Mouse (Mus musculus) cerebellum, adult 9-11 months (tissue): ENCODE measurements around the gene Ripply2.

Experiments
- DNase-seq: peaks from one replicate; pipeline ENCODE4 v3.0.0; 2022

Ripply2 gene

DNA sequence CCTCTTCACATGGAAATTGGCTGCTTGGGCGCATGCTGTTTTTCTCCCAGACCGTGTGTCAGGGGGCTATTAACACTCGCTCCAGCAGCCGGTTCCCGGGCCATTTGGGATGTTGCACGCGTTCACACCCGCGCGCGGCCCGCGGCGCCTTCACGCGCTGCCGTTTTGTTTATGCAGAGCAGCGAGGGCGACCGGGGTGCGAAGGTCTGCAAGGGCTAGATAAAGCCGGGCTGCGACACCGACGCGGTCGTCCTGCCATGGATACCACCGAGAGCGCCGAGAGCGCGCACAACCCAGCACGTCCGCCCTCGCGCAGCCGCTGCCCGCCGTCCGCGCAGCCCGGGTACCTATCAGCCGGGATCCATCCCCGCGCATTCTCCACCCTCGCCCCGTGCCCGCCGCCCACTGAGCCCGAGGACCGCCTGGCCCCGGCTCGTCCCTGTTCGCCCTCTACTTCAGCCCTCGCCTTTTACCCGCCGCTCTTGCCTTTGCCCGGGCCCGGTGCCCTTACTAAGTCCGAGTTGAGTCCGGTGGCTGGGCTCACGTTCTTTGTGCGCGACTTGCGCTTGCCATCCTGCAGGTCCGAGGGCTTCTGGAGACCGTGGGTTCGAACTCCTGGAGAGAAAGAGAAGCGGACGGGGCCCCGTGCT, at the start of gene Ripply2:
Gene Ripply2, plus strand, starts transcription at position 250 of the 650 bp plus-strand sequence.
- DNase-seq, result peak; percentile 77

DNA sequence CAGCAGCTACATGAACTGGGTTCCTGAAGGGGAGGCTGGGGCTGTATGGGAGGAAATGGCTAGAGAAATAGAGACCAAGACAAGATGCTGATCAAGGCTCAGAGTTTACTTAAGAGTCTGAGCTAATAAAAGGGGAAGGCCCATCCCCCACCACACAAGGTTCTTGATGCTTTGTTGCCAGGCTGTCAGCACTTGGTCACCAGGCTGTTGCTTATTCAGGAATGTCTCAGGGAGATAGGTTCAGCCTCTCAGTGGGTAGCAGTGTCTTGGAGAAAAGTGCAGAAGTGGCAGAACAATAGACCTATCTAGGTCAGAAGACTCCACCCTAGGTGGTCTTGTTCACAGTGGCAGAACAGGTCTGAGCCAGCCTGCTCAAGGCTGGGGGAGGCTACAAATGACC, 42.9 kb upstream of the Ripply2 start:
- peak; percentile 47 for DNase-seq

DNA sequence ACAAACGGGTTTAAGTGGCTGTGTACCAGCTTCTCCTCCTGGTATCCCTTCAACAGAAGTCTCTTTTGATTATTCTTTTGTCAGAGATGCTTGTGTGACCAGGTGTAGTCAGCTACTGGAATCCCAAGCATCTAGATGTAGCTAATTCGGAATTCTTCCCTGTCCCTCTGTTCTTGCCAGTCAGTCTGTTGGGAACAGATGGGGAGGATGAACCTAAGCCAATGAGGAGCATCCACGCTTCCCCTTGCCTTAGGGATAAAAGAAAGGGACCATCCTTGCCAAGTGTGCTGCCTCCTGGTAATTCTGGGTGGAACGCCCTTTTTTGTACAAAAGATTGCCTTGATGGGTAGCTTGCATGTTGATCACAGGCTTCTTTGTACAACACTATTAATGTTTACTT, 41.8 kb upstream of the Ripply2 start:
- peak; percentile 93 for DNase-seq

DNA sequence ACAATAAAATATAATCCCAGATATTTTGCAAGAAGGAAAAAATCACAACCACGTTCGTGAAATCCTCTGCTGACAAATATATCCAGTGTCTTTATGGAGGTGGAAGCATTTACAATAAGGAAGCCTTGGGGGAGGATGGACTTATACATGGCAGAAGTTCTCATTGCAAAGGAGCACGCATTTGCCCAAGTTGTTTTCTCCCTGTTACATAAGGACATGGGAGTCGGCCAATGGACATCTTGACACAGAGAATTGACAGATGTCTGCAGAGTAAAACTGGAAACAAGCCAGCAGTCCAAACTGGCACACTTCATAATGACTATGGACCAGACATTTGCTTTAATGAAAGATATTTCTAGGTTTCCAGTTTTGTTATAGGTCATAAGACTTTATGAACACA, 38.4 kb upstream of the Ripply2 start:
- peak; percentile 92 for DNase-seq

DNA sequence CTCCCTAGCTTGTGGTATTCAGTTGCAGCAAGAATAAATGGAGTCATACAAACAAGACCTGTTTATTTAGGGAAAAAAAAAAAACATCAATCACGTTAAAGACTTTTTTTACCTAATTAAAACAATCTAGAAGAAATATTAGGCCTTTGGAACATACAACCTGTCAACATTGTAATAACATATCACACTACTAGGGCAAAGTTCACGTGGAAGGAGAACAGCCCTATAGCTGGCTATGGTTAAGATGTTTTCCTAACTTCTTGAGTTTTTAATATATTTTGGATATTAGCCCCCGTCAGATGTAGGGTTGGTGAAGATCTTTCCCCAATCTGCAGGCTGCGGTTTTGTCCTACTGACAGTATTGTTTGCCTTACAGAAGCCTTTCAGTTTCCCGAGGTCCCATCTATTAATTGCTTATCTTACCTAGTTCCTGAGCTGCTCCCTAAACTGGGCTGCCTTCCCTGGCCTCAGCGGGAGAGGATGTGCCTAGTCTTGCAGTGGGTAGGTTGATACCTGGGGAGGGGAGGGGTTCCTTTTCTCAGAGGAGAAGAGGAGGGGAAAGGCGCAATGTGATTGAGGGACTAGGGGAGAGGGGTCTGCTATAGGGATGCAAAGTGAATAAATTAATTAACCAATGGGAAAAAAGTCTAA, 37.0 kb upstream of the Ripply2 start:
- DNase-seq, result peak; percentile 66

DNA sequence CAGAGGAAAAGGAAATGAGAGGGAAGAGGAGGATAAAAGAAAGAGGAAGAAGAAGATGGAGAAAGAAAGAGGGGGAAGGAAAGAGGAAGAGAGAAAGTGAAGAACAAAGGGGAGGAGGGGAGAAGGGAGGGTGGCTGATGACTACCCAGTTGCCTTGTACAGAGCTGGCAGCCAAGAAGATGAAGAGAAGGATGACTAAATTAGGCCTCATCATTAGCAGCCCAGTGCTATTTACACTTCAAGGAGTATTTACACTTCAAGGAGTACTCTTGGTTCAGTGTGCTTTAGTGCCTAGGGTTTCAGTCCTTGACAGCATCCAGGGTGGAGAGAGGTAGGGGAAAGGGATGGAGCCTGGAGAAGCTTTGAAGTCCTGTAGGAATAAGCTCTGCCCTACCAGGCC, 35.3 kb upstream of the Ripply2 start:
- DNase-seq, result no peak

DNA sequence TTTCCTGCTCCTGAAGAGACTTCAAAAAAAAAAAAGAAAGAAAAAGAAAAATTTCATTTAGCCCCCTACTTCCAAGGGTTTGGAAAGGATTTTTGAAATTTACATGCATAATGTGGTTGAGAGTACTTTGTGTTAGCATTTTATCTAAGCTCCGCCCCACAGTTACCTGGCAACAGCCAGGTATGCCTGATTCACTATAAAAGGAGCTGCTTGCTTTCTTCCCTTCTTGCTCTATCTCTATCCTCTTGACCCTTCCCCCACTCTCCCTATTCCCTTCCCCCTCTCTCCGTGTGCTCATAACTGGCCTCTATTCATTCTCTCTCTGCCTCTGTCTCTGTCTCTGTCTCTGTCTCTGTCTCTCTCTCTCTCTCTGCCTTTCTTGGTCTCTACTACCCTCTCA, 34.4 kb upstream of the Ripply2 start:
- no peak for DNase-seq

DNA sequence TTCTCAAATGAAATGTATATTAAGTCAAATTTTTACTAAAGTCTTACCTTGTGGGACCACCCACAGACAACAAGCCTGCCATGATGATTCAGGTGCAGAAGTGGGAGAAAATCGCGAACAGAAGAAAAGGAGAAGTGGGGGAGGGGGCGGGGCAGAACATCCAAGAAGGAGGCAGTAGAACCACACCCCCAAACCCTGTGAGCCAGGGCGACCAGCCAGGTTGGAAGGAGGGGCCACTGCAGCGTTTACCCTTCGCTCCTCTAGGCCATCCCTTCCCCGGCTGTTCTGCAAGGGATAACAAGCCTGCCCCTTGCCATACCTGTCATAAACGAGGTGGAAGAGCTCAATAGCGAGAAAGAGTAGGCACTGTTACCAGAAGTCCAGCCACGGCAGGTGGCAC, 33.8 kb upstream of the Ripply2 start:
- DNase-seq, result no peak

DNA sequence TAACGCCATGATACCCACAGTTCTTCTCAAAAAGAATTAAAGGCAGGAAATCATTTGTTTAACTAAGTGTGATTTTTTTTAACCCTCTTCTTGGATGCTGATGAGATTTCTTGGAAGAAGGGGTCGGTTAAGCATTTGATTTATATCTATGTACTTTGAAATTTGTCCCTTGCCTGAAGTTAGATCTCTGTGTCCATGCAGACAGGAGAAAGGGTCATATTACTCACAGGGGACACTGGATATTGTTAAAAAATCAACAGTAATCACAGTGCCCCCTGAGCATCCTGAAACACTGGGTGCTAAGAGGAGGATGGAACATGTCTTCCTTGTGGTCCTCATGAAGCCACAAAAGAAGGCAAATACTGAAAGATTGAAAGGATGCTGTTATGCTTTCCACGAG, 30.8 kb upstream of the Ripply2 start:
- no peak for DNase-seq

DNA sequence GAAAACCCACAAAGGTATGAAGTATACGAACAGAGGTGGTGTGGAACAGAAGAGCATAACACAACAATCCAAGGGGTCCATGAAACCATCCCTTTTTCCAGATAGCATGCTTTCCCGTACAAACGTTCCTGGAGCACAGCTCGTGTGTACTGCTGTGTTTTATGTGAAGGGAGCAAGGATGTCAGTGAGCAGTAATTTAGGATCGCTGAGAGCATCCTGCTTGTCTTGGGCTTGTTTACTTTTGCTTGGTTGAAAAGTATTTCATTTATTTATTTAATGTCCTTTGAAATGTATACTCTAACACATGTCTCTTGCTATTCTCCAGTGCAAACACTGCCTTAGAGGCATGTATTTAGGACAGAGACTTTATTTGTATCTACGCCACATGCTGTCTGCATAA, 30.2 kb upstream of the Ripply2 start:
- DNase-seq, result no peak

DNA sequence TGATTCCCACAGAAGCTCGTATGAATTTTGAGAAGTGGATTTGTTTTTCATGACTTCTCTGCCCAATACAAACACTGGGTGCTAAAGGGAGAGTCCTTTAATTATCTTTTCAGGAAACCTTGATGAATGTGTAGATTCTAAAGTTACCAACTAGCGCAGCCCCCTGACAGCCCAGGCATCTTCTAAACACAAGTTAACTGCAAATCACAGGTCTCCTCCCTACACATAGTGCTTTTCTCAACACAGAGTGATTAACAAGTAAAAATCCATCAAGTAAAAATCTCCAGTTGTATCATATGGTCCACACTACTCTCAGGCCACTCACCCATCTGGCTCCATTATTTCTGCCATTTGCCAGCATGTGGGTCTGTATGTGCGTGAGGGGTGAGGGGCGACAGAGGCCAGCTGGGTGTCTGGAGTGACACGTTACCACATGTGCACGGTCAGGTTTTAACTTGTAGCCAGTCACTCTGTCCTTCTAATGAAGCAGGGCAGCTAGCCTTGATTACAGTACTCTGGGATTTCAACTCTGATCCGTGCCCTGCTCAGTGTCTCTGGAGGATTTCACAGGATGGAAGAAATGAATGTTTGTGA, 28.5 kb upstream of the Ripply2 start:
- no peak for DNase-seq

DNA sequence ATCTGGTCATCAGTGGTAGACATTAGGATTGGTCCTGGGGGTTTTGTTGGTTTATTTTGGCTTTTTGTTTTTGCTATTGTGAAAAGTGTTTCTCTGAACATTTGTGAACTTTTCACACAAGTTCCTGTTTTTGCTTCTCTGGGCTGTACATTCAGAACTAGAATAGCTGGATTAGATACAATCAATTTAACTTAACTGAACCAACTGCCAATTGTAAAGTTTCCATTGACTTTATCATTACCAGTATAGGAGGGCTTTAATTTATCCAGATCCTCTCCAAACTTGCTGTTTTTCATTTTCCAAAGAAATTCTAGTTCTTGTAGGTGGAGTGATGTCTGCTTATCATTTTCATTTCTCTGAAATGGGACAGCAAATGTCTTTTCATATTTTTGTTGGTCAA, 25.5 kb upstream of the Ripply2 start:
- DNase-seq, result no peak

DNA sequence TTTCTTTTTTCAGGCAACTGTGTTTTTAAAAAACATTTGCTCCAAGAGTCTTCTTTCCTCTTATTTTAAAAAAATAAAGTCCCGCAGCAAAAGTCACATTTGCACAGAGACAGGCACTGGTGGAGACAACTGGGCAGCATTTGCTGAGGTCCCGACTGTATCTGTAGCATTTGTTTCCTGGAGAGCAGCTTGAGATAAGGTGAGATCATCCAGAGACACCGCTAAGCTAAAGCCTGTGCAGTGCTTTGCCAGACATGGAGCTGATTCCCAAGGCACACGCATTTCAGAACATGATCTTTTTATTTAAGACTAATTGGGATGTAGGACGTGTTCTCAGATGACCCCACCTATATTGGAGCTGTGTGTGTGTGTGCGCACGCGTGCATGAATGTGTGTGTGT, 23.6 kb upstream of the Ripply2 start:
- DNase-seq, result no peak

DNA sequence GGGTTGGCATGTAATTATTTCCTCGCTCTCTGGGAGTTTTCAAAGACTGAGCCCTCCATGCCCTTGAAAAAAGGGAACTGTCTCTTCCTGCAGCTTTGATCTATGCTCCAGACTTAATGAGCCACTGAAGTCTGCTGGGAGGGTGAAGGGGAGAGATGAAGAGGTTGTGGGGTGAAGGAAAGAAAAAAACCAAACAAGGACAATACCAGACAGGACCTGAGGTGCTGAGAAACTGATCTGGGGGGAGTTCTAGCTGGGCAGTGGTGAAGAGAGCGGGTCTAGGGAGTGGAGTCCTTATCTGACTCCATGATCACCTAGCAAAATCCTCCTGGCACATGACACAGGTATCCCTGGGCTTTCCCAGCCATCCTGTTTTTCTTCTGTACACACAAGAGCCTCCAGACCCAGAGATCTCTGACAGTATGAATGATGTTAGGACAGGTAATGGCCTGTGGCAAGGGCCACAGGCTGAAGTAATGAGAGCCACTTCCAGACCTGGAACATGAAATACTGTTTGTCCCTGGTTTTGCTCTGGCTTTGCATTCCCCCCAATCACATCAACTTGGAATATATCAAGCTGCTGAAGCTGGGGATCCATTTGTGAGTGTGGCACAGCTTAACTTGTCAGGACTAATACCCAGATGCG, 18.2 kb upstream of the Ripply2 start:
- no peak for DNase-seq

DNA sequence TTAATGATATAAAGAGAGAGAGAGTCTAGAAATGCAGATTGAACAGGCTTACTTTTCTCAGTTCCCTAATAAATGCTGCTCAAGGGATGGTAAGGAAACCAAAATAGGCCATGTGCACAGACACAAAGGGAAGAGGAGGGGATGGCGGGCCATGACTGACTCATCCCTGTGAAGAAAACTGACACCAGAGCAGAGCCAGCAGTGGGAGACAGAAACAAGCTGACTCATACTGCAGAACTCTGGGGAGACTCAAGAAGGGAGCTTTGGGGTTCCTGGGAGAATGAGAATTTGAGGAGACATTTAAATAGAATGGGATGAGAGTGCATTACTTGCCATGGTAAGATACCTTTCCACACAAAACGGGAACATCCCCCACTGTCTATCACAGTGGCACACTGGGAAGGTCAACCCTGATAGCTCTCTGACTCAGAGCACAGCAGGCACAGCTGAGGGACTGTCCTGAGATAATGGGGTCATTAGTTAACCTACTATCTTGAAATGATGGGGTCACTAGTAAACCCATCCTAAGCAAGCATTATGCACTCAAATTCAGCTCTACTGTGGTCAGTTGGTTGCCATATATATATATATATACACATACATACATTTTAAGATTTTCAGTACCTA, 15.3 kb upstream of the Ripply2 start:
- no peak for DNase-seq

DNA sequence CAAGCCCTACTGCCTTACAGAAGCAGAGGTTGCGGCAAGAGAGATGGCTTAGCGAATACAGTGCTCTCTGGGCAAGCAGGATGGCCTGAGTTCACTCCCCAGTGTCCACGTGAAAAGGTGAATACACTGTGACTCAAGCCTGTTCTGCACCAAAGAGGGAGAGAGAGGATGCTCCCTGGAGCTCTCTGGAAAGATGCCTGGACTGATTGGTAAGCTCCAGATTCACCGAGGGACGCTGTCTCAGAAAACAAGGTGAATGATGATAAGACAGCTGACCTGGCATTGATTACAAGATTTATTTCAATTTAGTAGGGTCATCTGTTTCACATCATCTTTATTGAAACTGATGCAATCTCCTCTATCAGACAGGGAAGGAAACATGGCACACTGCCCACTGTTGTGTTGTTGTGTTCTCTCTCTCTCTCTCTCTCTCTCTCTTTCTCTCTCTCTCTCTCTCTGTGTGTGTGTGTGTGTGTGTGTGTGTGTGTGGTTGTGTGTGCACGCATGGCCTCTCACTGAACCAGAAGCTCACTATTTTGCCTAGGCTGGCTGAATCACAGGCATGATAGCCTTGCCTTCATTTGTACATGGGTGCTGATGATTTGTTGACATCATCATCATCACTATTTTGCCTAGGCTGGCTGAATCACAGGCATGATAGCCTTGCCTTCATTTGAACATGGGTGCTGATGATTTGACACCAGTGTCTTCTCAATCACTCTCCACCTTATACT, 10.5 kb upstream of the Ripply2 start:
- peak; percentile 57 for DNase-seq

DNA sequence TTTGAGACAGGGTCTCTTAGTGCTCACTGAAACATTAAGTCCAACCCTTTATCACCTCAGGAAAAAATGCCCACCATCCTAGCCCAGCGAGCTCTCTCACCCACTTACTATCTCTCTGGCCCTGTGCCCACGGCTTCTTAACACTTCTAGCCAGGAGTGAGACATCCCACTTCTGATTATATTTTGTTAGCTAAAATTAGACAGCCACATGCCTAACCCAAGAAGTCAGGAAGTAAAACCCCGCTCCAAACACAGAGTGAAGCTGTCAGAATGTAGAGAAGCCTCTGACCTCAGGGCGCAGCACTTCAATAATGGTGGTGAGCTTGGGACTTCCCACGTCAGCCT, 9.9 kb upstream of the Ripply2 start:
- no peak for DNase-seq

DNA sequence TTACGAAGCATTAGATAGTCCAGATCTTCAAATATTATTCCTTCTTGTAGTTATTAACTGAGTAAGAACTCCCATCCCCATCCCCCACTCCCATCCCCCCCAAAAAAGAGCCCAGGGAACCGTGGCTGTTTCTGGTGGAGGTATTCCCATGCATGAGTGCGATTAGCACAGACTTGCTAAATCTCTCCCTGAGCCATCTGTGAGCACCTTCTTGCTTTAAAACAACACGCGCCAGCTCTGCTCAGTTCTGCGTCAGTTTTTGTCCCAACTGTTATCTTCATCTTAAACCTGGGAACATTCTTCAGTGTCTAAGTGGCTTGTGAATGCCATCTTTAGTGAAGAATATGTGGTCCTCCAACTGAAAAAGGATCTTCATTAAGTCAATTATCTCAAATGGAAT, 6.8 kb upstream of the Ripply2 start:
- no peak for DNase-seq

DNA sequence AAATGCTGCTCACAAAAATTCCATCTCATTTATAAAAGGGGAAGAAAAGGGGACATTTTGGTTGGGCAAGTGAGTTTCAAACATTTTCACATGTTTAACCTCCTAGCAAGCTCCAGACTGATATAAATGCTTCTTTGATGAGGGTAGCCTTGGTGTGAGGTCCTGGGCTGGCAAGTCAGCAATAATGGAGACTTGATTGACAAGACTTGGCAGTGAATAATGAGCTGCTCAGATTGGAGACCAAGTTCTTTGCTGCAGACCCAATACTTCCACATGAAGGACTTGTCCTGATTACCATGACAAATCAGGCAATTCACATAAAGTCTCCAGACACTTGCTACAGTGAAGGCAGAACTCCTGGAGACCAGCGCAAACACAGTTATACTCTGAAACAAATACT, 6.4 kb upstream of the Ripply2 start:
- no peak for DNase-seq

DNA sequence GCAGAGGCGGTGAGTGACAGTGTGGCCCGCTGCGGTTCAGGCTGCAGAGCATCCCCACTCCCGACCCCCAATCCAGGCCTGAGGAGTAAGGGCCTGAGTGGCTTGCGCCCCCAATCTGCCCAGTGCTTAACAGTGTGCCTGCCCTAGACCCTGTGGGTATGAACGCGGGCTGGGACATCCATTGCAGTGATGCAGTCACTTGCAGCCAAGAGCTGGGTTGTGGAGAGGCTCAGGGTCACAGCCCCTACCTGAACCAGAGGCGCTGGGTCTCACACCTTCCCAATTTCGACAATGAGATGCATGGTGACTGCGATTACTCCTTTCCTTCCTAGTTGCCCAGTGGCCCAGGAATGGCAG, 579 bp downstream of the Ripply2 start:
- no peak for DNase-seq

DNA sequence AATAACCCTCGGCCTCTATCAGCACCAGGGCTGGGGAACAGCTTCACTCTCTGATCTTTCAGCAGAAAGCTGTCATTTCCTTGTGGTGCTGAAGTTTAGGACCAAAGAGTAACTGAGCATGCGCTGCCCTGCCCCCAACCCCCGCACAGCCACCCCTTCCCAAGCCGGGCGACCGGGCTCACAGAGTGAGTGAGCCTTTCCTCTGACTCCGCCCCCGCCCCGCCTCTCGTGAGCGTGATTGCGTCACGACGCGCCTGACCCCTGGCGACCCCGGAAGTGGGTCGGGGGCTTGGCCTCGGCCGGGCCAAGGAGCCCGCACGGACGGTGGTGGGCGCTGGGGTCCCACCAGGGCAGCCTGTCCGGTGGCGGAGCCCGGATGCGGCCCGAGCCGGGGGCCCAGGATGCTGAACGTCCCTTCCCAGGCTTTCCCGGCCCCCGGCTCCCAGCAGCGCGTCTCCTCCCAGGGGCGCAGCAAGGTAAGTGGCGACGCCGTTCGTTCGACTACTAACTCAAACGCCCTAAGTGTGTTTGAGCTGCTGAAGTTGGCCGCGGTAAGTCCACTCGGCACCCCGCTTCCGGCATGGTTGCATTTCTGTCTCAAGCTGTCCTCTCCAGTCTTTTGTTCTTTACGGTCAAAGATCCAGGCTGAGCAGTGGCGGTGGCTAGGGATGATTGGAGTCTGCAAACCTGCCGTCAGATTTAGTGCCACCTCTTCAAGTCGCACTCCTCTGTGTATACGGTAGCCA, 6.6 kb downstream of the Ripply2 start, which contains the start of gene Cyb5r4:
Gene Cyb5r4, plus strand, starts transcription at position 237 of the 746 bp plus-strand sequence.
- DNase-seq, result peak; percentile 94

DNA sequence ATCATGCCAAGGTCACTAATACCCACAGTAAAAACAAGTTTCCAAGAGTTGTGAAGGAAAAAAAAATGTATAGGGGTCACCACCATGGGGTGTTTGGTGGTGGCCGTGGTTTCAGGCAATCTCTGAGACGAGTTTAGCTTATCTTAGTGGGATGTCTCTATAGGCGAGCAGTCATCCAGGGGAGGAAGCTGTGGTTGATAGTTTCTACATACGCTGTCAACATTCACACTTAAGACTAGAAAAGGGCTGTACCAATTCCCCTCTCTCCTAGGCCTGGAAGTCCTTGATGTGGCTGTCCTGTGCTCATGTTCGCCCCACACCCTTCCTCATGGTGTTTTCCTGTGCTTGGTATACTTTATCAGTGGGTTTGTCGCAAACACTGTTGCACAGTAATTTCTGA, 10.4 kb downstream of the Ripply2 start:
- DNase-seq, result no peak
